Mouse (Mus musculus): ENCODE measurements around the gene Fgd6. TPM values are rescaled to one million over a fixed set of nuclear protein-coding genes. Genes with fewer than 3 reads are reported as not detected.

Gene Fgd6
- polyA plus RNA-seq, 1 experiment = 7.2 TPM

GRCm38 (mm10) chr10:94138890-94139482 lies 103.2 kb downstream of the Fgd6 start:
- no peak for DNase-seq
- 85% methylated on average over 10 of the region's 10 CpGs for WGBS
- no peaks in the 10 kb centered on the region for H3K4me1 ChIP-seq (ENCODE audit: control insufficient read depth, insufficient read depth, low read length)
- H3K4me3 ChIP-seq (replicated peaks; ENCODE audit: extremely low read depth, low read depth, low read length) = no peak overlapping the region
- TF ChIP-seq POLR2A (IDR thresholded peaks at IDR 0.05; ENCODE audit: borderline replicate concordance, extremely low read depth, low read depth, low read length) (no peak), CTCF (IDR thresholded peaks at IDR 0.05; ENCODE audit: insufficient read depth, low read length) (no peak)

- no peak for DNase-seq
- WGBS = 88% methylated on average over 3 of the region's 3 CpGs
- H3K4me1 ChIP-seq (ENCODE audit: control insufficient read depth, insufficient read depth, low read length) = no peaks in the 10 kb centered on the region
- H3K4me3 ChIP-seq (replicated peaks; ENCODE audit: extremely low read depth, low read depth, low read length) = no peak overlapping the region
- no peak for TF ChIP-seq CTCF (IDR thresholded peaks at IDR 0.05; ENCODE audit: insufficient read depth, low read length)
- TF ChIP-seq POLR2A (IDR thresholded peaks at IDR 0.05; ENCODE audit: borderline replicate concordance, extremely low read depth, low read depth, low read length) = no peak
Observed at GRCm38 (mm10) chr10:94140227-94140931, 104.6 kb downstream of the Fgd6 start.

- WGBS = 89% methylated on average over 3 of the region's 3 CpGs
- TF ChIP-seq POLR2A (IDR thresholded peaks at IDR 0.05; ENCODE audit: borderline replicate concordance, extremely low read depth, low read depth, low read length) = no peak
- TF ChIP-seq CTCF (IDR thresholded peaks at IDR 0.05; ENCODE audit: insufficient read depth, low read length) = no peak
- no peak overlapping the region for H3K4me3 ChIP-seq (replicated peaks; ENCODE audit: extremely low read depth, low read depth, low read length)
- DNase-seq = no peak
- H3K4me1 ChIP-seq (ENCODE audit: control insufficient read depth, insufficient read depth, low read length) = peaks cover 3% of the 10 kb centered on the region; the same call in 1 of the 2 replicates
Observed at GRCm38 (mm10) chr10:94142427-94142826, 106.6 kb downstream of the Fgd6 start.

- TF ChIP-seq CTCF (IDR thresholded peaks at IDR 0.05; ENCODE audit: insufficient read depth, low read length) (no peak), POLR2A (IDR thresholded peaks at IDR 0.05; ENCODE audit: borderline replicate concordance, extremely low read depth, low read depth, low read length) (no peak)
- no peak overlapping the region for H3K4me3 ChIP-seq (replicated peaks; ENCODE audit: extremely low read depth, low read depth, low read length)
- no peak for DNase-seq
- peaks cover 12% of the 10 kb centered on the region for H3K4me1 ChIP-seq (ENCODE audit: control insufficient read depth, insufficient read depth, low read length)
- WGBS = 51% methylated on average over 5 of the region's 5 CpGs
Observed at GRCm38 (mm10) chr10:94144581-94144980, 108.8 kb downstream of the Fgd6 start.

GRCm38 (mm10) chr10:94147391-94147755 lies 111.6 kb downstream of the Fgd6 start:
- H3K4me1 ChIP-seq (ENCODE audit: control insufficient read depth, insufficient read depth, low read length) = peaks cover 15% of the 10 kb centered on the region
- no peak for DNase-seq
- H3K4me3 ChIP-seq (replicated peaks; ENCODE audit: extremely low read depth, low read depth, low read length) = peak overlapping the region; percentile 87
- 4% methylated on average over 8 of the region's 8 CpGs for WGBS
- TF ChIP-seq CTCF (IDR thresholded peaks at IDR 0.05; ENCODE audit: insufficient read depth, low read length) = no peak
- no peak for TF ChIP-seq POLR2A (IDR thresholded peaks at IDR 0.05; ENCODE audit: borderline replicate concordance, extremely low read depth, low read depth, low read length)

GRCm38 (mm10) chr10:94147756-94148531 lies 112.1 kb downstream of the Fgd6 start, which contains the start of gene Nr2c1:
TSS of gene Nr2c1 (plus strand) at chr10:94148023.
- Histone ChIP-seq H3K4me1 (ENCODE audit: control insufficient read depth, insufficient read depth, low read length) (peaks cover 15% of the 10 kb centered on the region), H3K4me3 (replicated peaks; ENCODE audit: extremely low read depth, low read depth, low read length) (peak within 1 kb of the TSS; percentile 87)
- under 1% methylated on average over 64 of the region's 64 CpGs for WGBS
- TF ChIP-seq CTCF (IDR thresholded peaks at IDR 0.05; ENCODE audit: insufficient read depth, low read length) (peak; percentile 49; the same call in 1 of the 2 replicates), POLR2A (IDR thresholded peaks at IDR 0.05; ENCODE audit: borderline replicate concordance, extremely low read depth, low read depth, low read length) (peak; percentile 67; the same call in 1 of the 2 replicates)
- DNase-seq = peak; percentile 88

GRCm38 (mm10) chr10:94151488-94151887 lies 115.7 kb downstream of the Fgd6 start:
- Histone ChIP-seq H3K4me3 (replicated peaks; ENCODE audit: extremely low read depth, low read depth, low read length) (no peak overlapping the region), H3K4me1 (ENCODE audit: control insufficient read depth, insufficient read depth, low read length) (peaks cover 15% of the 10 kb centered on the region)
- 43% methylated on average over 4 of the region's 4 CpGs for WGBS
- no peak for TF ChIP-seq POLR2A (IDR thresholded peaks at IDR 0.05; ENCODE audit: borderline replicate concordance, extremely low read depth, low read depth, low read length)
- TF ChIP-seq CTCF (IDR thresholded peaks at IDR 0.05; ENCODE audit: insufficient read depth, low read length) = no peak
- no peak for DNase-seq

GRCm38 (mm10) chr10:94153841-94154240 lies 118.0 kb downstream of the Fgd6 start:
- no peak for TF ChIP-seq CTCF (IDR thresholded peaks at IDR 0.05; ENCODE audit: insufficient read depth, low read length)
- no peak for TF ChIP-seq POLR2A (IDR thresholded peaks at IDR 0.05; ENCODE audit: borderline replicate concordance, extremely low read depth, low read depth, low read length)
- no peak for DNase-seq
- Histone ChIP-seq H3K4me3 (replicated peaks; ENCODE audit: extremely low read depth, low read depth, low read length) (no peak overlapping the region), H3K4me1 (ENCODE audit: control insufficient read depth, insufficient read depth, low read length) (peaks cover 9% of the 10 kb centered on the region)

GRCm38 (mm10) chr10:94158962-94159361 lies 123.2 kb downstream of the Fgd6 start:
- no peak for DNase-seq
- Histone ChIP-seq H3K4me1 (ENCODE audit: control insufficient read depth, insufficient read depth, low read length) (no peaks in the 10 kb centered on the region), H3K4me3 (replicated peaks; ENCODE audit: extremely low read depth, low read depth, low read length) (no peak overlapping the region)
- 83% methylated on average over 6 of the region's 6 CpGs for WGBS
- TF ChIP-seq CTCF (IDR thresholded peaks at IDR 0.05; ENCODE audit: insufficient read depth, low read length) (no peak), POLR2A (IDR thresholded peaks at IDR 0.05; ENCODE audit: borderline replicate concordance, extremely low read depth, low read depth, low read length) (no peak)
